In genomic region chr14:118705808-118706731, GRCm38 (mm10) we compare ENCODE assay signal across 8 mouse cellular contexts. TPM values are rescaled to one million over a fixed set of nuclear protein-coding genes. Genes with fewer than 3 reads are reported as not detected.
DNase-seq lines count a peak whose midpoint lies in the region; ATAC-seq and TF ChIP-seq lines count a peak whose summit lies in the region.

TSS of gene Abcc4 (minus strand) at chr14:118706219.

- peak within 1 kb of the TSS; percentile 89 for H3K4me3 ChIP-seq in gastrocnemius, adult 2 months
- peak within 1 kb of the TSS; percentile 88 for H3K4me3 ChIP-seq in hindbrain, embryonic 15.5 days
- H3K4me3 ChIP-seq in left cerebral cortex, adult 2 months, result peak within 1 kb of the TSS; percentile 81
- peak within 1 kb of the TSS; percentile 26 for H3K4me3 ChIP-seq in macrophage (ENCODE audit: inconsistent target)

- under 1% methylated on average over 95 of the region's 106 CpGs for WGBS in hindbrain, embryonic 15.5 days
- under 1% methylated on average over 105 of the region's 106 CpGs for WGBS in macrophage (ENCODE audit: missing documents)

- DNase-seq in T-cell, adult 2 months (ENCODE audit: low spot score), result peak; percentile 68
- peak; percentile 75 to 78 for DNase-seq in cerebellum, postnatal 25 days
- peak; percentile 95 for DNase-seq in gastrocnemius, adult 2 months
- peak; percentile 62 to 67 for DNase-seq in left cerebral cortex, adult 2 months (ENCODE audit: extremely low spot score in 1 of 2, low spot score in 2 of 2)
- DNase-seq in right cerebral cortex, adult 2 months (ENCODE audit: low spot score in 2 of 2), result peak; percentile 59 to 63
- peak; percentile 39 for DNase-seq in urinary bladder, postnatal 10 days (ENCODE audit: low spot score)

- no peaks in the 10 kb centered on the region for H3K36me3 ChIP-seq in hindbrain, embryonic 15.5 days
- H3K36me3 ChIP-seq in macrophage (ENCODE audit: inconsistent target), result no peaks in the 10 kb centered on the region

- H3K4me2 ChIP-seq in hindbrain, embryonic 15.5 days, result peak within 1 kb of the TSS; percentile 99

- ATAC-seq in hindbrain, embryonic 15.5 days (ENCODE audit: low FRiP score, low read depth), result peak; percentile 77

- peak within 1 kb of the TSS; percentile 96 for H3K27ac ChIP-seq in gastrocnemius, adult 2 months
- peak within 1 kb of the TSS; percentile 33; the same call in 1 of the 2 replicates for H3K27ac ChIP-seq in hindbrain, embryonic 15.5 days (replicated peaks)
- H3K27ac ChIP-seq in left cerebral cortex, adult 2 months, result peak within 1 kb of the TSS; percentile 84
- H3K27ac ChIP-seq in macrophage, result no peak within 1 kb of the TSS

- H3K27me3 ChIP-seq in hindbrain, embryonic 15.5 days, result peaks cover 14% of the 10 kb centered on the region

- intact Hi-C loops in gastrocnemius, adult 2 months (cut with DNase I), result loop anchor here (2.0 to 10.0 kb wide), 2 partner anchors 71 to 299 kb away; no protein-coding TSS in a partner anchor
- intact Hi-C loops in left cerebral cortex, adult 2 months (cut with DNase I), result loop anchor here (2.0 to 5.0 kb wide), 2 partner anchors 43 to 61 kb away; no protein-coding TSS in a partner anchor

- H3K4me1 ChIP-seq in hindbrain, embryonic 15.5 days (replicated peaks), result peaks cover 23% of the 10 kb centered on the region

- no peaks in the 10 kb centered on the region for H3K9me3 ChIP-seq in hindbrain, embryonic 15.5 days

- peak; percentile 19; the same call in 1 of the 2 replicates for TF ChIP-seq CTCF in gastrocnemius, adult 2 months (IDR thresholded peaks at IDR 0.05)
- no peak; the same call in 1 of the 2 replicates for TF ChIP-seq CTCF in left cerebral cortex, adult 2 months (IDR thresholded peaks at IDR 0.05)

- H3K79me2 ChIP-seq in macrophage (ENCODE audit: inconsistent target), result peaks cover 38% of the 10 kb centered on the region; the same call in 1 of the 2 replicates

- H3K9ac ChIP-seq in hindbrain, embryonic 15.5 days, result peak within 1 kb of the TSS; percentile 74

RNA-seq across cellular contexts. Expression of gene Abcc4, which starts in this region (rescaled TPM):
- total RNA-seq in gastrocnemius, adult 2 months (2021), result 10 to 100 TPM; 10.1 to 12.2 TPM
- polyA plus RNA-seq in hindbrain, embryonic 15.5 days (2015; fragmentation: Nextera tagmentation; extraction: Ambion mirVana), result 1.9 and 2.3 TPM in 2 replicates
- total RNA-seq in left cerebral cortex, adult 2 months (2021), result 10 to 100 TPM in 1 of 2 experiments, 1 to 10 TPM in 1; 9.5 to 11.0 TPM
- 10 to 100 TPM; 16.8 to 61.0 (median 35.9) TPM for total RNA-seq in macrophage (2018; cell fraction: chromatin; rRNA removed)
- 10 to 100 TPM in 10 of 26 experiments, 1 to 10 TPM in 16; 4.1 to 12.0 (median 8.7) TPM for total RNA-seq in macrophage (2018; cell fraction: cytosol; rRNA removed)
- total RNA-seq in macrophage (2018; cell fraction: nucleus; rRNA removed), result 10 to 100 TPM in 25 of 26 experiments, 1 to 10 TPM in 1; 9.8 to 28.7 (median 19.2) TPM
- 7.4 to 10.5 TPM (median 9.2 TPM) in 3 replicates for polyA plus RNA-seq in macrophage (2018)

Comparison
In these comparisons a context has a peak if more than half of its experiments do, and no peak if none do; other contexts are left out.
1. DNase-seq: peak in every context shown above with its lines; median percentile 95 in gastrocnemius, adult 2 months; 76 in cerebellum, postnatal 25 days; 68 in T-cell, adult 2 months; 64 in left cerebral cortex, adult 2 months; 61 in right cerebral cortex, adult 2 months; 39 in urinary bladder, postnatal 10 days.
2. H3K4me3 ChIP-seq: peak in every context shown above with its lines; median percentile 89 in gastrocnemius, adult 2 months; 88 in hindbrain, embryonic 15.5 days; 81 in left cerebral cortex, adult 2 months; 26 in macrophage.